Mouse (Mus musculus) spleen, postnatal 10 days (tissue): Measurements from ENCODE around the gene Smim7.

Source experiments
- DNase-seq, 2 experiments: peaks; one replicate each; pipeline ENCODE4 v3.0.0; 2021 to 2022; ENCODE audit warnings: low spot score in 2 of 2

Gene Smim7

GRCm38 (mm10) chr8:72547802-72548643 is 22.9 kb downstream of the Smim7 start, which contains the start of gene Med26:
Gene Med26 (minus strand): TSS chr8:72548270.
- peak; percentile 92 to 97 for DNase-seq

- DNase-seq: peak; percentile 63 to 70
Observed at GRCm38 (mm10) chr8:72547122-72547801, 23.6 kb downstream of the Smim7 start.

GRCm38 (mm10) chr8:72539234-72539633 is 31.7 kb downstream of the Smim7 start:
- DNase-seq: peak in 1 of 2 experiments; percentile 37

GRCm38 (mm10) chr8:72534888-72535287 is 36.0 kb downstream of the Smim7 start:
- DNase-seq: no peak

GRCm38 (mm10) chr8:72532103-72532502 is 38.8 kb downstream of the Smim7 start:
- no peak for DNase-seq

- no peak for DNase-seq
Observed at GRCm38 (mm10) chr8:72521888-72522287, 49.0 kb downstream of the Smim7 start.

GRCm38 (mm10) chr8:72517421-72517988 is 53.4 kb downstream of the Smim7 start:
- DNase-seq: no peak
